Mouse (Mus musculus): Measurements from ENCODE around the gene Mael. TPM values are rescaled to one million over a fixed set of nuclear protein-coding genes. Genes with fewer than 3 reads are reported as not detected.

The Mael gene
- polyA plus RNA-seq, 1 experiment from 2014 or later, result 0.11 TPM

DNA sequence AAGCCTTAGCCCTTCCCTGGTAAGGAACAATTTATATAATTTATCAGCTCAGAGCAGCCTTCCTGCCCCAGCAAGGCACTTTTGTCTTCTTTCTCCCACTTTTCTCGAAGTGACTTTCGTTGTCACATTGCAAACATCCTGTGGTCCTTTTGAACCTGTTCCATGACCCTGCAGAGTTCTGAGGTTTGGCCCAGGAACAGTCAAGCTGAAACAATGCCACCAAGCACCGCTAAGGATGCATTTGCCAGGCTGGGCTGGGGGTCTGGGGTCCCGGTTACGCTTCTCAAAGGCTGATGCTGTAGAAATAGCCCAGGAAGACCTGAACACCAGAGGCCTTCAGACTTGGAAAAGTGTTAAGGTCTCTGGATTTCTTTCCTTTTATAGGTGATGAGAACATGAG, 53.2 kb downstream of the Mael start:
- Histone ChIP-seq H3K4me3 (no peak overlapping the region), H3K9me3 (replicated peaks) (no peaks in the 10 kb centered on the region), H3K27me3 (ENCODE audit: low read depth, poor library complexity, severe bottlenecking) (no peaks in the 10 kb centered on the region), H3K4me1 (peaks cover 4% of the 10 kb centered on the region; the same call in 1 of the 2 replicates), H3K27ac (no peak overlapping the region), H3K36me3 (no peaks in the 10 kb centered on the region)
- no peak for DNase-seq (ENCODE audit: low spot score)
- WGBS, result 91% methylated on average over 5 of the region's 5 CpGs

GRCm38 (mm10) chr1:166184391-166185229, 53.9 kb downstream of the Mael start:
- no peaks in the 10 kb centered on the region for H3K36me3 ChIP-seq
- H3K4me1 ChIP-seq, result peaks cover 4% of the 10 kb centered on the region; the same call in 1 of the 2 replicates
- no peaks in the 10 kb centered on the region for H3K27me3 ChIP-seq (ENCODE audit: low read depth, poor library complexity, severe bottlenecking)
- H3K9me3 ChIP-seq (replicated peaks), result no peaks in the 10 kb centered on the region
- no peak overlapping the region for H3K27ac ChIP-seq
- WGBS, result 86% methylated on average over 22 of the region's 22 CpGs
- no peak for DNase-seq (ENCODE audit: low spot score)
- no peak overlapping the region for H3K4me3 ChIP-seq

DNA sequence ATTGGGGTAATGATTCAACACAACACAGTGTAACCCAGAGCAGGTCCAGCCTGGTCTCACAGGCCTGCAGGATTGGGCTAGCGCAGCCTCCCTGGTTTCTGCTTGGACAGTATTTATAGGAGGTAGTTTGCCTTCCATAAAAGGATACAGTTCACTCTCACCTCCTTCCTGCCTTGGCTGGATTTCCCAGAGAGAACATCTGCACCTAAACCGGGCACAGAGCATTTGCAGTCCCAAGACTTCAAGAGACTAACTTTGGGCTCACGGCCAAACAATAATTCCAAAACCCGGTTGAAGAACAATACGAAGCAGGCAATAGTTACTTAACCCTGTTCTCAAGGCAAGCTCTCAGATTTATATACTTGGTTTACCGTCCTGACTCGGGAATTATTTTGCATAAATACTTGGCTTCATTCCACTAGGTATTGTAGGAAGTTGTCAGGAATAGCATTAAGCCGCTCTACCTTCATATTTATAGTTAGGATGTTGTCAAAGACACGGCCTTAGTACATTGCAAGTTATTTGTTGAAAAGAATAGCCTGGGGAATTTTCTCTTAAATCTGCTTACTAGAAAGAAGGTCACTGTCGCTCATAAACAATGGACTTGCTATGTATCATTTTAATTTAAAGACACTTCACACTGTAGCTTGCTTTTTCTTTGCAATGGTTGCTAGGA, 55.5 kb downstream of the Mael start:
- H3K4me1 ChIP-seq, result peaks cover 4% of the 10 kb centered on the region; the same call in 1 of the 2 replicates
- no peaks in the 10 kb centered on the region for H3K27me3 ChIP-seq (ENCODE audit: low read depth, poor library complexity, severe bottlenecking)
- 93% methylated on average over 10 of the region's 10 CpGs for WGBS
- no peaks in the 10 kb centered on the region for H3K36me3 ChIP-seq
- no peak overlapping the region for H3K4me3 ChIP-seq
- H3K9me3 ChIP-seq (replicated peaks), result no peaks in the 10 kb centered on the region
- no peak overlapping the region for H3K27ac ChIP-seq
- DNase-seq (ENCODE audit: low spot score), result no peak

DNA sequence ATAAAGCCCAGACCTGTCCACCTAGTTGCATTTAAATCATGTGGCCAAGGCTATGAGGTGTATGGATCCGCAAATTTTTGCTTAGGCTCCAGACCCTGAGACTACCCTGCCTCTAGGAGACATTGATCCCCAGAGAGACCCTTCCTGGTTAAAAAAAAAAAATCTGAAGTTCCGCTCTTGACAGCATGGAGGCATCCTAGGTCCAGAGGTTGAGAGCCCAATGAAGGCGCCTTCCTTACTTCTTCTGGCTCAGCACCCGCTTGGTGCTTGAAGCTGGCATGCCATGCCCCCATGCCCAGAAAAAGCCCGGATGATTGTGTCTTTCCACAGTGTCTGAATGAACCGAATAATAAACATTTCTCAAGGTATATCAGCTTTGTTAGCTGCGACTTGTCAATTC, 57.0 kb downstream of the Mael start:
- H3K9me3 ChIP-seq (replicated peaks), result no peaks in the 10 kb centered on the region
- H3K4me3 ChIP-seq, result no peak overlapping the region
- no peaks in the 10 kb centered on the region for H3K36me3 ChIP-seq
- 90% methylated on average over 7 of the region's 7 CpGs for WGBS
- H3K4me1 ChIP-seq, result peaks cover 4% of the 10 kb centered on the region; the same call in 1 of the 2 replicates
- no peak overlapping the region for H3K27ac ChIP-seq
- no peak for DNase-seq (ENCODE audit: low spot score)
- H3K27me3 ChIP-seq (ENCODE audit: low read depth, poor library complexity, severe bottlenecking), result no peaks in the 10 kb centered on the region

DNA sequence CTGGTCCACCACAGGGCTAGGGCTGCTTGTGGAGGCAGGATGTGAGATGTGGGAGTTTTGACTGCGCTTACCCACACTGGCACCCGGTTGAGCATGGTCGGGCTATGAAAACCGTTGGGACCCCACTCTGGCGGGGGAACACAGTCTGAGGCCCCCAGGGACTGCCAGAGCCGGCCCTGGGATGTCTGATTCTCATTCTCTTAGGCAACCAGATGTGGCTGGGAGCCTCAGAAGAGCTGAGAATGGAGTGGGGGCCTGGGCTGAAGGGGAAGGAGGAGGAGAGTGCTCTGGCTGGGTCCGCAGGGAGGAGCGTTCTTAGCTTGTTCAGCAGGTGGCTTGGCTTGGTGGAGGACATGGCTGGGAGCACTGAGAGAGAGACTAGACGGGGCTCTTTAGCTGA, 64.9 kb downstream of the Mael start:
- 79% methylated on average over 9 of the region's 9 CpGs for WGBS
- no peak overlapping the region for H3K4me3 ChIP-seq
- no peaks in the 10 kb centered on the region for H3K36me3 ChIP-seq
- peak overlapping the region; percentile 66 for H3K27ac ChIP-seq
- no peaks in the 10 kb centered on the region for H3K9me3 ChIP-seq (replicated peaks)
- H3K27me3 ChIP-seq (ENCODE audit: low read depth, poor library complexity, severe bottlenecking), result no peaks in the 10 kb centered on the region
- DNase-seq (ENCODE audit: low spot score), result no peak
- peaks cover 10% of the 10 kb centered on the region for H3K4me1 ChIP-seq

DNA sequence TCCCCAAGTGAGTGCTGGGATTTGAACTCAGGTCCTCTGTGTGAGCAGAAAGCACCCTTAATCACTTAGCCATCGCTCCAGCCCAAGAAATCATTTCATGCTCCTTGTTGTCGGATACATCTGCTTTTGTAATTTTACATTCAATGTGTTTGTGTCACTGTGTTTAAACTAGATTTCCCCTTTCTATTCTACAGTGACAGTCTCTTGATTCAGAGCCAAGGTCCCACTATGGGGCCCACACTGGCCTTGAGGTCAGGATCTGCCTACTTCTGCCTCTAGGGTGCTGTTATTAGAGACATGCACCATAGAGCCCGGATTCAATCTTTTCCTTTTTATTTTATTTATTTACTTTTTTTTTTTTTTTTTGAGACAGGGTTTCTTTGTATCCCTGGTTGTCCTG, 65.6 kb downstream of the Mael start:
- DNase-seq (ENCODE audit: low spot score), result no peak
- H3K9me3 ChIP-seq (replicated peaks), result no peaks in the 10 kb centered on the region
- WGBS, result 95% methylated on average over 3 of the region's 3 CpGs
- H3K4me1 ChIP-seq, result peaks cover 10% of the 10 kb centered on the region
- H3K27me3 ChIP-seq (ENCODE audit: low read depth, poor library complexity, severe bottlenecking), result no peaks in the 10 kb centered on the region
- H3K4me3 ChIP-seq, result no peak overlapping the region
- no peaks in the 10 kb centered on the region for H3K36me3 ChIP-seq
- H3K27ac ChIP-seq, result no peak overlapping the region

GRCm38 (mm10) chr1:166170852-166171251, 67.7 kb downstream of the Mael start:
- Histone ChIP-seq H3K27ac (no peak overlapping the region), H3K36me3 (no peaks in the 10 kb centered on the region), H3K9me3 (replicated peaks) (no peaks in the 10 kb centered on the region), H3K4me3 (no peak overlapping the region), H3K27me3 (ENCODE audit: low read depth, poor library complexity, severe bottlenecking) (no peaks in the 10 kb centered on the region), H3K4me1 (peaks cover 10% of the 10 kb centered on the region)
- DNase-seq (ENCODE audit: low spot score), result no peak
- 93% methylated on average over 12 of the region's 12 CpGs for WGBS

- Histone ChIP-seq H3K4me1 (peaks cover 10% of the 10 kb centered on the region), H3K9me3 (replicated peaks) (no peaks in the 10 kb centered on the region), H3K36me3 (no peaks in the 10 kb centered on the region), H3K27ac (no peak overlapping the region), H3K4me3 (no peak overlapping the region), H3K27me3 (ENCODE audit: low read depth, poor library complexity, severe bottlenecking) (no peaks in the 10 kb centered on the region)
- DNase-seq (ENCODE audit: low spot score), result no peak
- WGBS, result 92% methylated on average over 7 of the region's 7 CpGs
Observed at GRCm38 (mm10) chr1:166169713-166170112, 68.8 kb downstream of the Mael start.

- Histone ChIP-seq H3K36me3 (no peaks in the 10 kb centered on the region), H3K27ac (no peak overlapping the region), H3K4me1 (no peaks in the 10 kb centered on the region), H3K27me3 (ENCODE audit: low read depth, poor library complexity, severe bottlenecking) (no peaks in the 10 kb centered on the region), H3K9me3 (replicated peaks) (no peaks in the 10 kb centered on the region), H3K4me3 (no peak overlapping the region)
- DNase-seq (ENCODE audit: low spot score), result no peak
- WGBS, result 96% methylated on average over 7 of the region's 7 CpGs
Observed at GRCm38 (mm10) chr1:166168017-166168416, 70.5 kb downstream of the Mael start.

- DNase-seq (ENCODE audit: low spot score), result no peak
- Histone ChIP-seq H3K4me1 (no peaks in the 10 kb centered on the region), H3K36me3 (no peaks in the 10 kb centered on the region), H3K27ac (no peak overlapping the region), H3K4me3 (no peak overlapping the region), H3K27me3 (ENCODE audit: low read depth, poor library complexity, severe bottlenecking) (no peaks in the 10 kb centered on the region), H3K9me3 (replicated peaks) (no peaks in the 10 kb centered on the region)
- WGBS, result 94% methylated on average over 4 of the region's 4 CpGs
Observed at GRCm38 (mm10) chr1:166167405-166167804, 71.1 kb downstream of the Mael start.

DNA sequence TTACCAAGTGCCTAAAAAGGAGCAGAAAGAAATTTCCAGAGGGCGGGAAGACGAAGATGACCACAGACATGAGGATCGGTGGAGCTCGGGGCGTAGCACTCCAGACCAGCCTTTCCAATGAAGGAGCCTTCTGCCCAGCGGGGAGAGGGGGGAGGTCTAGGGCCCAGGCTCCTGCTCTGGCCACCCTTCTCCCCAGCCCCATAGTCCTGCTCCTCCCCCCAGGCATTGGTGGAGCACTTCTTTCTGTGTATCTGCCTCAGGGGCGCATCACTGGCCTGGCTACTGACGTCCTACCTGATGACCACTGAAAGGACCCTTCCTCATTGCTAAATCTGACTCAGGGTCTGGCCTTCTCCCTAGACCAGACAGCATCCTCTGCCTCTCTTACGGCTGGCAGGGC, 73.4 kb downstream of the Mael start:
- Histone ChIP-seq H3K9me3 (replicated peaks) (no peaks in the 10 kb centered on the region), H3K27ac (no peak overlapping the region), H3K36me3 (no peaks in the 10 kb centered on the region), H3K4me3 (no peak overlapping the region), H3K27me3 (ENCODE audit: low read depth, poor library complexity, severe bottlenecking) (peaks cover 4% of the 10 kb centered on the region), H3K4me1 (0 out of 2 replicates have a peak, but pooled peaks cover 7% of the 10 kb centered on the region)
- WGBS, result 92% methylated on average over 9 of the region's 9 CpGs
- DNase-seq (ENCODE audit: low spot score), result no peak

DNA sequence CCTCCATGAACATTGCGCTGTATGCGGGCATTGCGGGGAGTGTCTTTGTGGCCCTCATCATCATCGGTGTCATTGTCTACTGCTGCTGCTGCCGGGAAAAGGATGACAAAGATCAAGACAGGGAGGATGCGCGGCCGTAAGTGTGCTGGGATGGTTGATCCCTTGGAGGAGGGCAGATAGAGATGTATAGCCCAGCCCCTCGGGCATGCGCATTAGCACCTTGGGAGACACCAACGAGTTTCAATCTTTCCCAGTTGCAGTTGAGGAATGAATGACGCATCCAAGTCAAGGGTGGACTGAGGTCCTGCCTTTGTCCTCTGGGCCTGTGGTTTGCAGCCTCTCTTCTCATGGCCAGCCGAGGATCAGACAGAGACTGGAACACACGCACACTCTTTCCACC, 74.0 kb downstream of the Mael start:
- 0 out of 2 replicates have a peak, but pooled peaks cover 7% of the 10 kb centered on the region for H3K4me1 ChIP-seq
- H3K36me3 ChIP-seq, result no peaks in the 10 kb centered on the region
- H3K4me3 ChIP-seq, result no peak overlapping the region
- H3K9me3 ChIP-seq (replicated peaks), result no peaks in the 10 kb centered on the region
- 90% methylated on average over 14 of the region's 14 CpGs for WGBS
- no peak for DNase-seq (ENCODE audit: low spot score)
- no peak overlapping the region for H3K27ac ChIP-seq
- peaks cover 9% of the 10 kb centered on the region for H3K27me3 ChIP-seq (ENCODE audit: low read depth, poor library complexity, severe bottlenecking)
